8 mouse cellular contexts compared by ENCODE assay signal in genomic region chr4:137931009-137931757, GRCm38 (mm10).
DNase-seq lines count a peak whose midpoint lies in the region.

No protein-coding gene starts in this region.

- peak; percentile 46 for DNase-seq in right cerebral cortex, postnatal 14 days
- no peak for DNase-seq in right cerebral cortex, postnatal 36 days (ENCODE audit: low spot score in 2 of 2)
- DNase-seq in forebrain, embryonic 10.5 days (ENCODE audit: extremely low spot score, low spot score): peak; percentile 85
- peak; percentile 84 for DNase-seq in heart, postnatal 10 days
- DNase-seq in kidney, postnatal 36 days: peak; percentile 90 to 91
- DNase-seq in lung, postnatal 36 days: peak; percentile 97
- peak; percentile 48 to 76 for DNase-seq in spleen, postnatal 10 days (ENCODE audit: low spot score in 2 of 2)
- no peak for DNase-seq in thymus, postnatal 25 days

- H3K27me3 ChIP-seq in forebrain, embryonic 10.5 days (ENCODE audit: poor library complexity, severe bottlenecking): peaks cover 62% of the 10 kb centered on the region

- H3K4me3 ChIP-seq in forebrain, embryonic 10.5 days: peak overlapping the region; percentile 12

- H3K4me1 ChIP-seq in forebrain, embryonic 10.5 days: peaks cover 56% of the 10 kb centered on the region

- 30% methylated on average over 18 of the region's 18 CpGs for WGBS in forebrain, embryonic 10.5 days

- intact Hi-C loops in heart, postnatal 10 days (cut with DNase I): loop anchor here (2.0 kb wide), 1 partner anchor 18 kb away; no protein-coding TSS in a partner anchor

- peak overlapping the region; percentile 88 for H3K27ac ChIP-seq in forebrain, embryonic 10.5 days

- peaks cover 55% of the 10 kb centered on the region for H3K36me3 ChIP-seq in forebrain, embryonic 10.5 days (replicated peaks)

- H3K9me3 ChIP-seq in forebrain, embryonic 10.5 days: 0 out of 2 replicates have a peak, but pooled peaks cover 6% of the 10 kb centered on the region

Comparison
In these comparisons a context has a peak if more than half of its experiments do, and no peak if none do; other contexts are left out.
1. DNase-seq: peak in right cerebral cortex, postnatal 14 days (single experiment), forebrain, embryonic 10.5 days (single experiment), heart, postnatal 10 days (2 of 2), kidney, postnatal 36 days (2 of 2), lung, postnatal 36 days (single experiment) and spleen, postnatal 10 days (2 of 2); none in right cerebral cortex, postnatal 36 days (0 of 2) and thymus, postnatal 25 days (single experiment).